Mouse (Mus musculus) liver, adult 2 months (tissue): ENCODE data around the gene Shtn1.

Experiments
- CTCF ChIP-seq: fragments of 200-500 bp; IDR thresholded peaks from 2 replicates; pipeline ENCODE4 v1.5.1; 2011; ENCODE audit warnings: low read depth, low read length, control low read depth
- POLR2A ChIP-seq: fragments of 200-500 bp; IDR thresholded peaks from 2 replicates; pipeline ENCODE4 v1.6.1; 2011; ENCODE audit warnings: low read length, control low read depth; ENCODE audit not compliant: insufficient read depth; ENCODE audit errors: extremely low read depth

DNA sequence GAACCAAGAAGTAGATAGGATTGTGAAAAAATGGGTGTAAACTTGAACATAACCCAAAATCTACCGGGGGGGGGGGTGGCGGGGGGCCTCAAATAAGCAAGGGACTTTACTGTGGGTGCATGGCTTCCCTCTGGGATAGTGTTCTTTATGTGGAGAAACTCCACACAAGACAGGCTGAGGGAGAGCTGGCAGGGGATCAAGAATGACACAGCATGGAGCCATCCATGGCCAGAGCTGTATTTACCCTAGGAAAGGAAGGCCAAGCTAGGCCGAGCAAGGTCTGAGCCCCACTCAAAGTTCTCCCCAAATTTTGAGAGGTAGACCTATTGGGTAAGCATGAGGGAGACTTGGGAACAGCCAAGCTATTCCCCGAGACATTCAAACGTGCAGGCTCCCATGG, 28.4 kb downstream of the Shtn1 start:
- TF ChIP-seq CTCF: no peak
- TF ChIP-seq POLR2A: no peak
